Mouse (Mus musculus) kidney, embryonic 15.5 days (tissue): ENCODE measurements around the gene Ndrg3. TPM values are rescaled to one million over a fixed set of nuclear protein-coding genes. Genes with fewer than 3 reads are reported as not detected.

Source experiments
- ATAC-seq: fragments of 200-750 bp; cut with Nextera tagmentation; replicated peaks from 2 replicates; pipeline ENCODE4 v1.8.0; 2017; ENCODE audit warnings: moderate TSS enrichment; ENCODE audit not compliant: low FRiP score
- H3K27ac ChIP-seq: fragments of 300-500 bp; sonication (generic); 2 replicates; pipeline ENCODE4 v1.5.1; 2015; ENCODE audit warnings: mild to moderate bottlenecking, inconsistent platforms
- H3K27me3 ChIP-seq: fragments of 300-500 bp; sonication (generic); 2 replicates; pipeline ENCODE4 v1.6.1; 2015; ENCODE audit warnings: inconsistent platforms
- H3K36me3 ChIP-seq: fragments of 300-500 bp; sonication (generic); 2 replicates; pipeline ENCODE4 v1.6.1; 2015; ENCODE audit warnings: inconsistent platforms
- H3K4me1 ChIP-seq: fragments of 300-500 bp; sonication (generic); 2 replicates; pipeline ENCODE4 v1.6.1; 2015; ENCODE audit warnings: inconsistent platforms
- H3K4me2 ChIP-seq: fragments of 300-500 bp; sonication (generic); 2 replicates; pipeline ENCODE4 v1.6.1; 2015; ENCODE audit warnings: moderate library complexity, mild to moderate bottlenecking, inconsistent platforms
- H3K4me3 ChIP-seq: fragments of 300-500 bp; sonication (generic); replicated peaks from 2 replicates; pipeline ENCODE4 v1.5.1; 2015; ENCODE audit warnings: mild to moderate bottlenecking, inconsistent platforms
- H3K9ac ChIP-seq: fragments of 300-500 bp; sonication (generic); 2 replicates; pipeline ENCODE4 v1.6.1; 2015; ENCODE audit warnings: mild to moderate bottlenecking, inconsistent platforms
- H3K9me3 ChIP-seq: fragments of 300-500 bp; sonication (generic); replicated peaks from 2 replicates; pipeline ENCODE4 v1.6.1; 2016; ENCODE audit warnings: inconsistent platforms
- WGBS: fragments of 180-500 bp; shearing (Covaris S2); methylation state at CpG from one replicate; pipeline ENCODE4 v1.1.7; 2015; ENCODE audit warnings: mixed read lengths; 5-methylcytosine and 5-hydroxymethylcytosine counted together
- polyA plus RNA-seq: library from polyadenylated mRNA; unstranded; fragments of >200 nt; fragmentation: Nextera tagmentation; extraction: Ambion mirVana; gene quantifications from 2 replicates; pipeline ENCODE4 v1.2.1, GENCODE M21; 2015

The Ndrg3 gene
- polyA plus RNA-seq, 1 experiment from 2014 or later, result 49.8 TPM

GRCm38 (mm10) chr2:156990727-156991431 is 977 bp downstream of the Ndrg3 start:
- peak overlapping the region; percentile 85 for H3K9ac ChIP-seq
- peak overlapping the region; percentile 89 for H3K4me3 ChIP-seq
- H3K4me2 ChIP-seq, result peak overlapping the region; percentile 89
- ATAC-seq, result no peak
- H3K4me1 ChIP-seq, result peaks cover 12% of the 10 kb centered on the region
- whole genome bisulfite sequencing, result 5% methylated on average over 16 of the region's 16 CpGs
- H3K36me3 ChIP-seq, result peaks cover 17% of the 10 kb centered on the region
- no peaks in the 10 kb centered on the region for H3K27me3 ChIP-seq
- H3K27ac ChIP-seq, result no peak overlapping the region
- H3K9me3 ChIP-seq, result no peaks in the 10 kb centered on the region

GRCm38 (mm10) chr2:156987316-156987715 is 4.5 kb downstream of the Ndrg3 start:
- Histone ChIP-seq H3K4me2 (no peak overlapping the region), H3K4me3 (no peak overlapping the region), H3K36me3 (no peaks in the 10 kb centered on the region), H3K27ac (no peak overlapping the region), H3K27me3 (no peaks in the 10 kb centered on the region), H3K4me1 (peaks cover 17% of the 10 kb centered on the region), H3K9ac (no peak overlapping the region), H3K9me3 (no peaks in the 10 kb centered on the region)
- no peak for ATAC-seq
- whole genome bisulfite sequencing, result 55% methylated on average over 3 of the region's 3 CpGs

- no peaks in the 10 kb centered on the region for H3K27me3 ChIP-seq
- no peak overlapping the region for H3K4me2 ChIP-seq
- H3K9ac ChIP-seq, result no peak overlapping the region
- no peak for ATAC-seq
- 69% methylated on average over 2 of the region's 2 CpGs for WGBS
- no peaks in the 10 kb centered on the region for H3K9me3 ChIP-seq
- no peak overlapping the region for H3K27ac ChIP-seq
- peaks cover 6% of the 10 kb centered on the region; the same call in 1 of the 2 replicates for H3K4me1 ChIP-seq
- H3K4me3 ChIP-seq, result no peak overlapping the region
- H3K36me3 ChIP-seq, result no peaks in the 10 kb centered on the region
Measured at GRCm38 (mm10) chr2:156982864-156983263, 9.0 kb downstream of the Ndrg3 start.

DNA sequence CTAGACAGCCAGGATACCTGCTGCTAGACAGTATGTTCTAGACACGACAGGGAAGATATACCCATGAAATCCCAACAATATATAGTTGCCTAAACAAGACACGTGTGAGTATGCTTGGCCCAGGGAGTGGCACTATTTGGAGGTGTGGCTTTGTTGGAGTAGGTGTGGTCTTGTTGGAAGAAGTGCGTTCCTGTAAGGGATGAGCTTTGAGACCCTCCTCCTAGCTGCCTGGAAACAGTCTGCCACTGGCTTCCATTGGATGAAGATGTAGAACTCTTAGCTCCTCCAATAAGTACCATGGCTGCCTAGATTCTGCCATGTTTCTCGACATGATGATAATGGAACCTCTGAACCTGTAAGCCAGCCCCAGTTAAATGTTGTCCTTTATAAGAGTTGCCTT is 10.6 kb downstream of the Ndrg3 start:
- no peak overlapping the region for H3K4me2 ChIP-seq
- no peaks in the 10 kb centered on the region for H3K36me3 ChIP-seq
- no peaks in the 10 kb centered on the region for H3K9me3 ChIP-seq
- H3K9ac ChIP-seq, result no peak overlapping the region
- peaks cover 12% of the 10 kb centered on the region; the same call in 1 of the 2 replicates for H3K4me1 ChIP-seq
- no peaks in the 10 kb centered on the region for H3K27me3 ChIP-seq
- 84% methylated on average over 4 of the region's 4 CpGs for WGBS
- no peak for ATAC-seq
- no peak overlapping the region for H3K4me3 ChIP-seq
- H3K27ac ChIP-seq, result no peak overlapping the region

GRCm38 (mm10) chr2:156980059-156980458 is 11.8 kb downstream of the Ndrg3 start:
- no peaks in the 10 kb centered on the region for H3K36me3 ChIP-seq
- no peaks in the 10 kb centered on the region for H3K27me3 ChIP-seq
- H3K4me1 ChIP-seq, result peaks cover 17% of the 10 kb centered on the region; the same call in 1 of the 2 replicates
- no peak overlapping the region for H3K9ac ChIP-seq
- 77% methylated on average over 2 of the region's 2 CpGs for WGBS
- H3K9me3 ChIP-seq, result no peaks in the 10 kb centered on the region
- H3K4me3 ChIP-seq, result no peak overlapping the region
- ATAC-seq, result no peak
- H3K4me2 ChIP-seq, result no peak overlapping the region
- H3K27ac ChIP-seq, result no peak overlapping the region

- Histone ChIP-seq H3K27me3 (no peaks in the 10 kb centered on the region), H3K4me1 (peaks cover 13% of the 10 kb centered on the region; the same call in 1 of the 2 replicates), H3K27ac (no peak overlapping the region), H3K4me3 (no peak overlapping the region), H3K36me3 (no peaks in the 10 kb centered on the region), H3K4me2 (no peak overlapping the region), H3K9me3 (no peaks in the 10 kb centered on the region), H3K9ac (no peak overlapping the region)
- ATAC-seq, result no peak
Measured at GRCm38 (mm10) chr2:156976711-156977110, 15.1 kb downstream of the Ndrg3 start.

GRCm38 (mm10) chr2:156974967-156975366 is 16.9 kb downstream of the Ndrg3 start:
- H3K9ac ChIP-seq, result no peak overlapping the region
- H3K27ac ChIP-seq, result no peak overlapping the region
- no peaks in the 10 kb centered on the region for H3K27me3 ChIP-seq
- no peak; the same call in 1 of the 2 replicates for ATAC-seq
- H3K4me1 ChIP-seq, result peaks cover 20% of the 10 kb centered on the region; the same call in 1 of the 2 replicates
- H3K36me3 ChIP-seq, result no peaks in the 10 kb centered on the region
- no peaks in the 10 kb centered on the region for H3K9me3 ChIP-seq
- WGBS, result 21% methylated on average over 2 of the region's 2 CpGs
- H3K4me2 ChIP-seq, result no peak overlapping the region
- no peak overlapping the region for H3K4me3 ChIP-seq

DNA sequence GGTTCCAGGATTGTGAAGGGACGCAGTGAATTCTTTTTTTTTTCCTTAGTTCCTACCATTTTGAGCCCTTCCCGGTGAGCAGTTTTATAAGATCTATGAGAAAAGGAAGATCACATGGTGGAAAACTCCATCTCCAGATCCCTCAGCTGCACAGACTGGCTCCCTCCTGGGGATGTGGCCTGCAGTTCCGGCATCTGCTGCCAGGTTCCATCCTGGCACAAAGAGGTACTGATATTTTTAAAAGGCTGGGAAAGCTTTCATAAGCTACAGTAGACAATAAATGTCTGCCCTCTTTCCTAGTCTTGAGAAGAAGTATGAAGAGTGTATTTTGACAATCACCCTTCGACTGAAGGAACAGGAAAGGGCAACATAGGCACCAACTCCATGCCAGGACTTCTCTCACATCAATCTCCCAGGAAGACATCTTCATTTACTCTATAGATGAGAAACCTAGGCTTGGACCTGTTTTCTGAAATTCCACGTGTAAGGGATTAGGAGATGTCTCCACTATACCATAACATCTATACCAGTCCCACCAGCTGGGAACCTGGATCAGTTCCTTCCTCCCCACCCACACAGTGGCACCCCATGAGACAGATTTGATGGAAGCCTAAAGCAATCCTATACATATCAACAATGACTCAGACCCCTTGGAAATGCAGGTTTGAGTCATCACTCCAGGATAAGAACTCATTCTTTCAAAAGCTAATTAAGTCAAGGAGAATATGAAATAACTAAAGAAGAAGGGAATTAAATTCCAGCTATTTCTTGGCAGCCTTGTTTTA is 18.3 kb downstream of the Ndrg3 start:
- H3K4me2 ChIP-seq, result no peak overlapping the region
- H3K9me3 ChIP-seq, result no peaks in the 10 kb centered on the region
- no peaks in the 10 kb centered on the region for H3K36me3 ChIP-seq
- WGBS, result 87% methylated on average over 5 of the region's 5 CpGs
- H3K27ac ChIP-seq, result no peak overlapping the region
- H3K27me3 ChIP-seq, result no peaks in the 10 kb centered on the region
- H3K4me3 ChIP-seq, result no peak overlapping the region
- no peak overlapping the region for H3K9ac ChIP-seq
- ATAC-seq, result no peak
- peaks cover 20% of the 10 kb centered on the region; the same call in 1 of the 2 replicates for H3K4me1 ChIP-seq

DNA sequence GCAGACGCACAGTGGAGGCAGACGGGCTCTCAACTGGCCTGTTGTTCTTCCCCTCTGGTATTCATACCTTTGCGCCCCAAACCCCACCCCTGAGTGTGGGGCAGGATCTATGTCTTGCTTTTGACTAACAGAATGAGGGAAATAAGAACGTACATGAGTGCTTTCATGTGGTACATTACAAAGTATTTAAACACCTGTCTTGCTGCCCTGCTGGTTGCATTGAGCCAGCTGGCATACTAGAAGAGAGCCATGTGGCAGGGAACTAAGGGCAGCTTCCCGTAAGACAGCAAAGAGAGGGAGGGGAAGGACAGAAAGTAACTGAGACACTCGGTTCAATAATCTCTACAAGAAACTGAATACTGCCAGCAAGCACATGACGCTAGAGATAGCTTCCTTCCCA is 21.6 kb downstream of the Ndrg3 start:
- H3K27ac ChIP-seq, result no peak overlapping the region
- WGBS, result 63% methylated on average over 7 of the region's 7 CpGs
- ATAC-seq, result no peak

DNA sequence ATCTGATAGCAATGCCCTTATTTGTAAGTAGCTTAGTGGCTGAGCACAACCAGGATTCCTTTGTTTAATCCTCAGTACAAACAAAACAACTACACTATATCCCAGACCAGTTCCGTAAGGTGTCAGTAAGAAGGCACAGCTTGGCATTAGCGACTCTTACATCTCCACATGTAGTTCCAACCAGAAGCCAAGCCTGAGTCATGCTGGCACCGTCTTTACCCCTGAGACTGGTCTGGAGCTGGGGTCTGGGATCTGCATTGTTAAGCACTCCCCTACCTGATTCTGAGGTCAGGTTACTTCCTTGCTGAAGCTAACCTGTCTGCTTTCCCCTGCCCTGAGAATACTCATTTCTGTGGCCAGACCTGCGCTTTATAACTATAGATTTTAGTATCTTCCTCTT is 23.4 kb downstream of the Ndrg3 start:
- Histone ChIP-seq H3K4me2 (no peak overlapping the region), H3K27ac (no peak overlapping the region), H3K36me3 (no peaks in the 10 kb centered on the region), H3K9me3 (no peaks in the 10 kb centered on the region), H3K4me3 (no peak overlapping the region), H3K4me1 (0 out of 2 replicates have a peak, but pooled peaks cover 7% of the 10 kb centered on the region), H3K27me3 (no peaks in the 10 kb centered on the region), H3K9ac (no peak overlapping the region)
- 81% methylated on average over 4 of the region's 4 CpGs for WGBS
- no peak for ATAC-seq

More for the DNA sequence above, 21.6 kb downstream of the Ndrg3 start:
- H3K9me3 ChIP-seq, result no peaks in the 10 kb centered on the region
- H3K27me3 ChIP-seq, result no peaks in the 10 kb centered on the region
- H3K4me3 ChIP-seq, result no peak overlapping the region
- H3K4me2 ChIP-seq, result no peak overlapping the region
- H3K9ac ChIP-seq, result no peak overlapping the region
- H3K4me1 ChIP-seq, result 0 out of 2 replicates have a peak, but pooled peaks cover 10% of the 10 kb centered on the region
- H3K36me3 ChIP-seq, result no peaks in the 10 kb centered on the region

GRCm38 (mm10) chr2:156967388-156967787 is 24.5 kb downstream of the Ndrg3 start:
- no peak overlapping the region for H3K4me2 ChIP-seq
- H3K4me1 ChIP-seq, result 0 out of 2 replicates have a peak, but pooled peaks cover 7% of the 10 kb centered on the region
- H3K27me3 ChIP-seq, result no peaks in the 10 kb centered on the region
- no peaks in the 10 kb centered on the region for H3K36me3 ChIP-seq
- 77% methylated on average over 6 of the region's 6 CpGs for WGBS
- no peak overlapping the region for H3K4me3 ChIP-seq
- no peaks in the 10 kb centered on the region for H3K9me3 ChIP-seq
- ATAC-seq, result no peak
- H3K27ac ChIP-seq, result no peak overlapping the region
- H3K9ac ChIP-seq, result no peak overlapping the region

DNA sequence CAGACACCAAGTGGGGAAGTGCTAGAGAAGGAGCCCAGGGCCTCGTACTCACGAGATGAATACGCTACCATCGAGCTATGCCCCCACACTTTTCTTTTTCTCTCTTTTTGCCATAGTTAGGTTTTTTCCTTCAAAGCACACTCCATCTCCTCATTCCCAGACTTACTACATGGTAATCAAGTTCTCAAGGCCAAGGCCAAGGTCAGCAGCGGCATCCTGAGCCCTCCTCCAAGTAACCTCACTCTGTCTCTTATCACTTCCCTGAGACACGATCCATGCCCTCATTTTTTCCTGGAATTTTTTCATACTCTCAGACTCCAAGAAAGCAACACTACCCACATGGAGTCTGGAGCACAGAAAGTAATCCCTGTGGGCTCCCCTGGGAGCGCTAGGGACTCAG is 28.0 kb downstream of the Ndrg3 start:
- no peaks in the 10 kb centered on the region for H3K9me3 ChIP-seq
- H3K9ac ChIP-seq, result no peak overlapping the region
- H3K27me3 ChIP-seq, result no peaks in the 10 kb centered on the region
- no peak for ATAC-seq
- no peak overlapping the region for H3K4me2 ChIP-seq
- no peaks in the 10 kb centered on the region for H3K36me3 ChIP-seq
- H3K4me3 ChIP-seq, result no peak overlapping the region
- 89% methylated on average over 7 of the region's 7 CpGs for WGBS
- no peaks in the 10 kb centered on the region for H3K4me1 ChIP-seq
- no peak overlapping the region for H3K27ac ChIP-seq
